Mouse (Mus musculus): ENCODE data around the gene Tent2.

DNA sequence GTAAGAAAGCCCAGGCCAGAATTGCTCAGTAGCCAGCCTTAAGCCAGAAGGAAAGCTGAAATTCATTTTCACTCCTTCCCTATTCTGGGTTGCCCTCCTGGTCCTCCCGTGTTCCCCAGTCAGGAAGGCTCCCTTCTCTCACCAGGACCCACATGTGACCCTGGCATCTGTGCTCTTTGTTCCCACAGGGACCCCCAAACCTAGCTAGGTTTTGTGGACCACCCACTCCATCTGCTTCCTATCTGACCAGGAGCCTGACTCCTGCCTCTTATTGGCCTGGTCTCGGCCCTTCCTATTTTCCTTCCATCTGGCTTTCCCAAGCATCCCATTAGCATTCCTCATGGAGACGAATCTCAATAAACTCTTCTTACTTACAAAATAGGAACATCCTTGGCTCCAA lies 93.6 kb downstream of the Tent2 start:
- no peak for TF ChIP-seq POLR2A (IDR thresholded peaks at IDR 0.05; ENCODE audit: insufficient read depth, low read depth, low read length)
- no peak for TF ChIP-seq CTCF (IDR thresholded peaks at IDR 0.05; ENCODE audit: insufficient read depth, low read depth, low read length)
